Mouse (Mus musculus) neural tube, embryonic 11.5 days (tissue): ENCODE data around the gene Klhdc2. TPM values are rescaled to one million over a fixed set of nuclear protein-coding genes. Genes with fewer than 3 reads are reported as not detected.

Experiments
- polyA plus RNA-seq: library from polyadenylated mRNA; unstranded; fragments of >200 nt; fragmentation: Nextera tagmentation; extraction: Ambion mirVana; gene quantifications from 2 replicates; pipeline ENCODE4 v1.2.1, GENCODE M21; 2014

The Klhdc2 gene
- polyA plus RNA-seq, 1 experiment from 2014 or later: 251 TPM

Other genes starting within 250 kb of the Klhdc2 start
- 1,261 and 1,342 TPM in 2 replicates for gene Rps29, start 137.5 kb upstream of the Klhdc2 start, polyA plus RNA-seq
- 23.6 and 25.8 TPM in 2 replicates for gene Lrr1, start 127.9 kb upstream of the Klhdc2 start, polyA plus RNA-seq
- 442 and 491 TPM in 2 replicates for gene Rpl36al, start 112.6 kb upstream of the Klhdc2 start, polyA plus RNA-seq
- 37.0 and 37.5 TPM in 2 replicates for gene Mgat2, start 112.5 kb upstream of the Klhdc2 start, polyA plus RNA-seq
- gene Gm49383, start 99.6 kb upstream of the Klhdc2 start, polyA plus RNA-seq: 29.9 and 36.3 TPM in 2 replicates
- gene Dnaaf2, start 98.3 kb upstream of the Klhdc2 start, polyA plus RNA-seq: 9.7 and 11.4 TPM in 2 replicates
- gene Gm49384, start 92.4 kb upstream of the Klhdc2 start, polyA plus RNA-seq: 31.9 and 32.1 TPM in 2 replicates
- gene Pole2, start 68.5 kb upstream of the Klhdc2 start, polyA plus RNA-seq: 26.5 and 26.8 TPM in 2 replicates
- 1.7 and 2.7 TPM in 2 replicates for gene Klhdc1, start 55.5 kb upstream of the Klhdc2 start, polyA plus RNA-seq
- gene Nemf, start 60.5 kb downstream of the Klhdc2 start, polyA plus RNA-seq: 80.3 and 82.1 TPM in 2 replicates
- 52.4 and 55.8 TPM in 2 replicates for gene Arf6, start 75.5 kb downstream of the Klhdc2 start, polyA plus RNA-seq
- gene Gm9887, start 75.8 kb downstream of the Klhdc2 start, polyA plus RNA-seq: 1.4 and 1.6 TPM in 2 replicates